Mouse (Mus musculus): ENCODE results near the gene Cdc42bpb. TPM values are rescaled to one million over a fixed set of nuclear protein-coding genes. Genes with fewer than 3 reads are reported as not detected.

The Cdc42bpb gene
- polyA plus RNA-seq, 1 experiment from 2014 or later, result 37.7 TPM

GRCm38 (mm10) chr12:111343956-111344355, 33.6 kb downstream of the Cdc42bpb start:
- Histone ChIP-seq H3K36me3 (ENCODE audit: control insufficient read depth, insufficient read depth, low read length) (peaks cover 36% of the 10 kb centered on the region), H3K4me2 (ENCODE audit: low read depth, low read length) (no peak overlapping the region), H3K9me3 (ENCODE audit: control insufficient read depth, low read length) (no peaks in the 10 kb centered on the region), H3K4me1 (ENCODE audit: control insufficient read depth, insufficient read depth, low read length) (peaks cover 9% of the 10 kb centered on the region), H3K27me3 (replicated peaks; ENCODE audit: control insufficient read depth, insufficient read depth, low read length) (no peaks in the 10 kb centered on the region), H3K27ac (replicated peaks; ENCODE audit: low read depth, low read length) (no peak overlapping the region), H3K9ac (ENCODE audit: low read depth, low read length) (no peak overlapping the region), H3K4me3 (ENCODE audit: low read depth, low read length) (no peak overlapping the region)
- DNase-seq (ENCODE audit: low spot score) (no peak), ATAC-seq (ENCODE audit: low read depth) (no peak)
- WGBS, result 66% methylated on average over 1 of the region's 1 CpGs

- DNase-seq (ENCODE audit: low spot score), result no peak
- WGBS, result 68% methylated on average over 7 of the region's 7 CpGs
- no peak for ATAC-seq (ENCODE audit: low read depth)
These were observed 36.8 kb downstream of the Cdc42bpb start for GRCm38 (mm10) chr12:111340692-111341091.

GRCm38 (mm10) chr12:111337864-111338354, 39.6 kb downstream of the Cdc42bpb start:
- Histone ChIP-seq H3K27me3 (replicated peaks; ENCODE audit: control insufficient read depth, insufficient read depth, low read length) (no peaks in the 10 kb centered on the region), H3K36me3 (ENCODE audit: control insufficient read depth, insufficient read depth, low read length) (peaks cover 82% of the 10 kb centered on the region), H3K4me1 (ENCODE audit: control insufficient read depth, insufficient read depth, low read length) (no peaks in the 10 kb centered on the region), H3K9ac (ENCODE audit: low read depth, low read length) (no peak overlapping the region), H3K9me3 (ENCODE audit: control insufficient read depth, low read length) (no peaks in the 10 kb centered on the region), H3K4me3 (ENCODE audit: low read depth, low read length) (no peak overlapping the region), H3K4me2 (ENCODE audit: low read depth, low read length) (no peak overlapping the region), H3K27ac (replicated peaks; ENCODE audit: low read depth, low read length) (no peak overlapping the region)
- ATAC-seq (ENCODE audit: low read depth), result no peak
- 64% methylated on average over 15 of the region's 15 CpGs for WGBS
- DNase-seq (ENCODE audit: low spot score), result no peak

More at GRCm38 (mm10) chr12:111340692-111341091, 36.8 kb downstream of the Cdc42bpb start:
- Histone ChIP-seq H3K4me2 (ENCODE audit: low read depth, low read length) (no peak overlapping the region), H3K27ac (replicated peaks; ENCODE audit: low read depth, low read length) (no peak overlapping the region), H3K27me3 (replicated peaks; ENCODE audit: control insufficient read depth, insufficient read depth, low read length) (no peaks in the 10 kb centered on the region), H3K36me3 (ENCODE audit: control insufficient read depth, insufficient read depth, low read length) (peaks cover 67% of the 10 kb centered on the region), H3K4me3 (ENCODE audit: low read depth, low read length) (no peak overlapping the region), H3K9ac (ENCODE audit: low read depth, low read length) (no peak overlapping the region), H3K4me1 (ENCODE audit: control insufficient read depth, insufficient read depth, low read length) (no peaks in the 10 kb centered on the region), H3K9me3 (ENCODE audit: control insufficient read depth, low read length) (no peaks in the 10 kb centered on the region)

DNA sequence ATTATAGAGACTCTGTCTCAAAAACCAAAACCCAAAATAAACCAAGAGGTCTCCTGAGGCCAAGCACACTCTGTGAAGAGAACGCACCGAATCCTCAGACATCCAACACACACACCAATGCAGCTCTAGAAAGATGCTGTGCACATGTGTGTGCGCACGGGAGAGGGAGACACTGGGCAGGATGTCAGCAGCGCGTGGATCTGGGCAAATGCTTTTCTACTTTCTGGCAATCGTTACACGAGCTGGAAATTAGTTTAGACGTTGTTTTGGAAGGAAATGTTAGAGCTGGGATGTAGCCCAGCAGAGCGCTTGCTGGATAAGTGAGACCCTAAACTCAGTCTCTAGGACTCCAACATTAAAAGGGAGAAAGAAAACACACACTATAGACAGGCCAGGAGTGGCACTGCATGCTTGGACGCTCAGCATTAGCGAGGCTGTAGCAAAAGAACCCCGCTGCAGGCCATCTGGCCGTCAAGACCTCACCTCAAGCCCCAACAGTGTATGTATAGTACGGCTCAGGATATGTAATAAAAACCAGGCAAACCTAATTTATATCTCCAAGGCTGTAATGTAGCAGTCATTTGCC, 44.4 kb downstream of the Cdc42bpb start:
- peak; percentile 45 for ATAC-seq (ENCODE audit: low read depth)
- no peak overlapping the region for H3K27ac ChIP-seq (replicated peaks; ENCODE audit: low read depth, low read length)

GRCm38 (mm10) chr12:111332443-111332842, 45.1 kb downstream of the Cdc42bpb start:
- H3K27ac ChIP-seq (replicated peaks; ENCODE audit: low read depth, low read length), result no peak overlapping the region
- H3K4me1 ChIP-seq (ENCODE audit: control insufficient read depth, insufficient read depth, low read length), result no peaks in the 10 kb centered on the region
- no peak overlapping the region for H3K4me2 ChIP-seq (ENCODE audit: low read depth, low read length)
- H3K9me3 ChIP-seq (ENCODE audit: control insufficient read depth, low read length), result no peaks in the 10 kb centered on the region
- H3K36me3 ChIP-seq (ENCODE audit: control insufficient read depth, insufficient read depth, low read length), result peaks cover 82% of the 10 kb centered on the region
- ATAC-seq (ENCODE audit: low read depth) (no peak), DNase-seq (ENCODE audit: low spot score) (no peak)
- no peak overlapping the region for H3K4me3 ChIP-seq (ENCODE audit: low read depth, low read length)
- 88% methylated on average over 11 of the region's 11 CpGs for WGBS
- no peaks in the 10 kb centered on the region for H3K27me3 ChIP-seq (replicated peaks; ENCODE audit: control insufficient read depth, insufficient read depth, low read length)
- no peak overlapping the region for H3K9ac ChIP-seq (ENCODE audit: low read depth, low read length)

More for the DNA sequence above, 44.4 kb downstream of the Cdc42bpb start:
- no peaks in the 10 kb centered on the region for H3K4me1 ChIP-seq (ENCODE audit: control insufficient read depth, insufficient read depth, low read length)
- H3K27me3 ChIP-seq (replicated peaks; ENCODE audit: control insufficient read depth, insufficient read depth, low read length), result no peaks in the 10 kb centered on the region
- peak; percentile 72 for DNase-seq (ENCODE audit: low spot score)
- WGBS, result 55% methylated on average over 15 of the region's 15 CpGs
- H3K4me2 ChIP-seq (ENCODE audit: low read depth, low read length), result no peak overlapping the region
- H3K36me3 ChIP-seq (ENCODE audit: control insufficient read depth, insufficient read depth, low read length), result peaks cover 81% of the 10 kb centered on the region
- H3K9me3 ChIP-seq (ENCODE audit: control insufficient read depth, low read length), result no peaks in the 10 kb centered on the region
- H3K4me3 ChIP-seq (ENCODE audit: low read depth, low read length), result no peak overlapping the region
- no peak overlapping the region for H3K9ac ChIP-seq (ENCODE audit: low read depth, low read length)

DNA sequence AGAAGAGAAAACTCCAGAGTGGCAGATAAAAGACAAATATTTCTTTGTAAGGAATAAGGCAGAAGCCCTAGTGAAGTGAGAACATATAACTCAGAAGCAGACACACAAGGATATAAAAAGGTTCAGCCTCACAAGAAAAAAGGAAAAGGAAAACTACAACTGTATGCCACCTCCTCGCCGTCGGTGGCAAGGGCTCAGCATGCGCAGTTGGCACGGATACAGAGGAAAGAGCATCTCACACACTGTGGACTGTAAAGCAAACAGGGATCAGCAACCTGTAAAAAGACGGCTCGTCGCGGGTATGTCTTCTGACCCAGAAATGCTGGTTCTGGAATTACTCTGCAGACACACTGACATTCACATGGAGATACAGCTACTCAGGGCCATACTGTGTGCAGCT, 45.9 kb downstream of the Cdc42bpb start:
- Histone ChIP-seq H3K27ac (replicated peaks; ENCODE audit: low read depth, low read length) (no peak overlapping the region), H3K4me3 (ENCODE audit: low read depth, low read length) (no peak overlapping the region), H3K36me3 (ENCODE audit: control insufficient read depth, insufficient read depth, low read length) (peaks cover 82% of the 10 kb centered on the region), H3K9me3 (ENCODE audit: control insufficient read depth, low read length) (no peaks in the 10 kb centered on the region), H3K9ac (ENCODE audit: low read depth, low read length) (no peak overlapping the region), H3K4me1 (ENCODE audit: control insufficient read depth, insufficient read depth, low read length) (no peaks in the 10 kb centered on the region), H3K27me3 (replicated peaks; ENCODE audit: control insufficient read depth, insufficient read depth, low read length) (no peaks in the 10 kb centered on the region), H3K4me2 (ENCODE audit: low read depth, low read length) (no peak overlapping the region)
- no peak for DNase-seq (ENCODE audit: low spot score)
- ATAC-seq (ENCODE audit: low read depth), result no peak
- 91% methylated on average over 9 of the region's 9 CpGs for WGBS

- ATAC-seq (ENCODE audit: low read depth), result no peak
- no peak overlapping the region for H3K4me3 ChIP-seq (ENCODE audit: low read depth, low read length)
- no peaks in the 10 kb centered on the region for H3K9me3 ChIP-seq (ENCODE audit: control insufficient read depth, low read length)
- H3K4me2 ChIP-seq (ENCODE audit: low read depth, low read length), result no peak overlapping the region
- 96% methylated on average over 15 of the region's 15 CpGs for WGBS
- no peaks in the 10 kb centered on the region for H3K27me3 ChIP-seq (replicated peaks; ENCODE audit: control insufficient read depth, insufficient read depth, low read length)
- DNase-seq (ENCODE audit: low spot score), result no peak
- peaks cover 79% of the 10 kb centered on the region for H3K36me3 ChIP-seq (ENCODE audit: control insufficient read depth, insufficient read depth, low read length)
- no peaks in the 10 kb centered on the region for H3K4me1 ChIP-seq (ENCODE audit: control insufficient read depth, insufficient read depth, low read length)
- H3K9ac ChIP-seq (ENCODE audit: low read depth, low read length), result no peak overlapping the region
- no peak overlapping the region for H3K27ac ChIP-seq (replicated peaks; ENCODE audit: low read depth, low read length)
These were observed 48.2 kb downstream of the Cdc42bpb start for GRCm38 (mm10) chr12:111329281-111329680.

DNA sequence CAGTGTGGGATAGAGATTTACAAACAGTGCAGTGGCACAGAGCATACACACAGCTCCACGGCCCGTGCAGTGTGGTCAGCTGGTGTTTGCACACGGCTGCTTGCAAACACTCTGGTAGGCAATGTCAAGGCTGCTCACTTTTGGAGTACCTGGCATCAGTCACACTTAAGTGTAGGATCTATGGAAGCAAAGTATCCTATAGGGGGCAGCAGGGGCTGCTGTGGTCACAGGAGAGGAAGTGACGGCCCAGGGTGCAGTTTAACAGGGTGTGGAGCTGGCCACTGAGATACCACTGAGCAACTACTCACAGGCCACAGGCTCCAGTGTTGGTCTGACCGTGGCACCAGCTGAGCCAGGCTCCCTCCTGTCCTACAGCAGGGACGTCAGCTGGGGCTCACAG, 49.2 kb downstream of the Cdc42bpb start:
- Histone ChIP-seq H3K36me3 (ENCODE audit: control insufficient read depth, insufficient read depth, low read length) (peaks cover 83% of the 10 kb centered on the region), H3K4me3 (ENCODE audit: low read depth, low read length) (no peak overlapping the region), H3K27me3 (replicated peaks; ENCODE audit: control insufficient read depth, insufficient read depth, low read length) (no peaks in the 10 kb centered on the region), H3K27ac (replicated peaks; ENCODE audit: low read depth, low read length) (no peak overlapping the region), H3K4me1 (ENCODE audit: control insufficient read depth, insufficient read depth, low read length) (no peaks in the 10 kb centered on the region), H3K9ac (ENCODE audit: low read depth, low read length) (no peak overlapping the region), H3K9me3 (ENCODE audit: control insufficient read depth, low read length) (no peaks in the 10 kb centered on the region), H3K4me2 (ENCODE audit: low read depth, low read length) (no peak overlapping the region)
- 87% methylated on average over 6 of the region's 6 CpGs for WGBS
- ATAC-seq (ENCODE audit: low read depth) (no peak), DNase-seq (ENCODE audit: low spot score) (no peak)

DNA sequence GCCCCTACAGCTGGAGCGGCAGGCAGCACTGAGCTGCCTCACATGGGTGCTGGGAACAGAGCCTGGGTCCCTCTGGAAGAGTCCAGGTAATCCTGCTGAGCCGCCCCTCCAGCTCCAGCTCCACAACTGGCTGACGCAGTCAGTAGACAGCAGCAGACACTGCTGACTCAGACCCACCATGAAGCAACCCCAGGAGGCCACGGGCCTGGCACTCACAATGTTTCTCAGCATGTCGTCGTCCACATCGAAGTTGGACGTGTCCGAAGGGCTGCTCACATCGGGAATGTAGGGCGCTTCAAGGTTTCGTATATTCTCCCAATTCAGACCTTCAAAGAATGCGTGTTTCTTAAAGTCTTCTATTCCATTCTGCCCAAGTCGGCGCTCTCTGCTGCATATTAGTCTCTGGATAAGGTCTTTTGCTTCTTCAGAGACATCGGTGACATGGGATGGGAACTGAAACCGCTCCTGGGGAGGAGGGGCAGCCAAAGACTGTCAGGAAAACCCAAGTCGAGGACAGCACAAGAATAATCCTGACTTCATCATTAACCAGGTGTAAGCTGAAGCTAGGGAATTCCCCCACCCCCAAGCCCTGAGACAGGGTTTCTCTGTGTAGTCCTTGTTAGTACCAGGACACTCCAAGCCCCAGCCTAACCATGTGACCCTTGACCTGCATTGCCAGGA, 51.6 kb downstream of the Cdc42bpb start:
- WGBS, result 94% methylated on average over 18 of the region's 18 CpGs
- no peak for ATAC-seq (ENCODE audit: low read depth)

More for the DNA sequence above, 51.6 kb downstream of the Cdc42bpb start:
- Histone ChIP-seq H3K27ac (replicated peaks; ENCODE audit: low read depth, low read length) (no peak overlapping the region), H3K4me1 (ENCODE audit: control insufficient read depth, insufficient read depth, low read length) (no peaks in the 10 kb centered on the region), H3K9ac (ENCODE audit: low read depth, low read length) (no peak overlapping the region), H3K4me3 (ENCODE audit: low read depth, low read length) (no peak overlapping the region), H3K9me3 (ENCODE audit: control insufficient read depth, low read length) (no peaks in the 10 kb centered on the region), H3K27me3 (replicated peaks; ENCODE audit: control insufficient read depth, insufficient read depth, low read length) (no peaks in the 10 kb centered on the region), H3K36me3 (ENCODE audit: control insufficient read depth, insufficient read depth, low read length) (peaks cover 93% of the 10 kb centered on the region), H3K4me2 (ENCODE audit: low read depth, low read length) (no peak overlapping the region)
- no peak for DNase-seq (ENCODE audit: low spot score)
